Mouse (Mus musculus): Measurements from ENCODE around the gene Mmd.

DNA sequence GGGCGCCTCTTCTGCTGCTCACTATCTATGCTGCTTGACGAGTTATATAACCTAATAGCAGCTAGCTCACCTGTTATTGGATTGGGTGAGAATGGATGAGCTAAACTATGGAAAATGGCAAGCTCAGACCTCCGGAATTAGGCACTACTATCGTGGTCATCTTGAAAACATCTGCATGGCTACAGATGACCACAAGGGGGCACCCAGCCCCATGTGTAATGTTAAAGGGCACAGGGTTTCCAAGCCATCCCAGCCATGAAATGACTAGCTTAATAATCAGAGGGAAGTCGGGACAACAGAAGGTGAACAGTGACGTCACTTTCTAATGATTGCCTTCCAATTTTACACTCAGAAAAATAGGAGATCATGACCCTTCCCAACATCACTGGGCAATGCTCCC is 57.7 kb downstream of the Mmd start:
- TF ChIP-seq CTCF (IDR thresholded peaks at IDR 0.05; ENCODE audit: extremely low read depth, insufficient read length, insufficient replicate concordance, low read depth, low read length) (peak; percentile 64; the same call in 1 of the 2 replicates), POLR2A (IDR thresholded peaks at IDR 0.05; ENCODE audit: low read depth, low read length) (no peak)
